Mouse (Mus musculus) small intestine, adult 2 months (tissue): ENCODE measurements at regions not wholly inside any gene's neighbourhood (a gene's known extent, or its start where the extent isn't known, plus 50 kb on each side); places are given as distances from the start of the nearest gene placed in this dataset.

Experiments used
- H3K27ac ChIP-seq: fragments of 200-500 bp; 2 replicates; pipeline ENCODE4 v1.5.1; 2012; ENCODE audit warnings: low read depth, low read length, control low read depth, inconsistent platforms; ENCODE audit not compliant: insufficient read depth
- H3K27me3 ChIP-seq: fragments of 200-500 bp; 2 replicates; pipeline ENCODE4 v1.6.1; 2012; ENCODE audit warnings: mild to moderate bottlenecking, moderate library complexity, low read length, inconsistent platforms; ENCODE audit not compliant: control insufficient read depth, insufficient read depth
- H3K36me3 ChIP-seq: fragments of 200-500 bp; 2 replicates; pipeline ENCODE4 v1.6.1; 2012; ENCODE audit warnings: mild to moderate bottlenecking, low read length, control low read depth, inconsistent platforms; ENCODE audit not compliant: control insufficient read depth, insufficient read depth
- H3K4me1 ChIP-seq: fragments of 200-500 bp; 2 replicates; pipeline ENCODE4 v1.6.1; 2012; ENCODE audit warnings: low read length, inconsistent platforms, mixed read lengths; ENCODE audit not compliant: control insufficient read depth, insufficient read depth, insufficient read length
- H3K4me3 ChIP-seq: fragments of 200-500 bp; 2 replicates; pipeline ENCODE4 v1.5.1; 2012; ENCODE audit warnings: low read depth, mild to moderate bottlenecking, control low read depth, inconsistent platforms, low read length, moderate library complexity
- CTCF ChIP-seq: fragments of 200-500 bp; IDR thresholded peaks from 2 replicates; pipeline ENCODE4 v1.5.1; 2012; ENCODE audit warnings: low read depth, mild to moderate bottlenecking, control low read depth, inconsistent platforms, low read length, moderate library complexity, mixed read lengths; ENCODE audit not compliant: insufficient replicate concordance, insufficient read length; ENCODE audit errors: extremely low read depth
- POLR2A ChIP-seq: fragments of 200-500 bp; IDR thresholded peaks from 2 replicates; pipeline ENCODE4 v1.6.1; 2012; ENCODE audit warnings: low read depth, mild to moderate bottlenecking, control low read depth, inconsistent platforms, low read length, moderate library complexity
- WGBS: fragments of 180-500 bp; shearing (Covaris S2); methylation state at CpG from one replicate; pipeline ENCODE4 v1.1.7; 2018; 5-methylcytosine and 5-hydroxymethylcytosine counted together

- H3K27ac ChIP-seq, result no peak overlapping the region
- 88% methylated on average over 5 of the region's 5 CpGs for WGBS
- H3K27me3 ChIP-seq, result no peaks in the 10 kb centered on the region
These were observed 515.9 kb downstream of the Tns3 start for GRCm38 (mm10) chr11:8148485-8148825.

GRCm38 (mm10) chr11:8147790-8148484 is 516.4 kb downstream of the Tns3 start:
- Histone ChIP-seq H3K36me3 (no peaks in the 10 kb centered on the region), H3K27me3 (no peaks in the 10 kb centered on the region), H3K4me3 (no peak overlapping the region), H3K27ac (no peak overlapping the region), H3K4me1 (no peaks in the 10 kb centered on the region)
- TF ChIP-seq POLR2A, result no peak
- no peak for TF ChIP-seq CTCF
- WGBS, result 77% methylated on average over 6 of the region's 6 CpGs

More at GRCm38 (mm10) chr11:8148485-8148825, 515.9 kb downstream of the Tns3 start:
- TF ChIP-seq CTCF (no peak), POLR2A (no peak)
- H3K4me3 ChIP-seq, result no peak overlapping the region
- H3K4me1 ChIP-seq, result no peaks in the 10 kb centered on the region
- H3K36me3 ChIP-seq, result no peaks in the 10 kb centered on the region

GRCm38 (mm10) chr11:8137366-8137765 is 527.0 kb downstream of the Tns3 start:
- H3K27me3 ChIP-seq, result no peaks in the 10 kb centered on the region
- H3K4me1 ChIP-seq, result no peaks in the 10 kb centered on the region
- H3K27ac ChIP-seq, result no peak overlapping the region
- peak; percentile 18; the same call in 1 of the 2 replicates for TF ChIP-seq CTCF
- no peak for TF ChIP-seq POLR2A
- H3K36me3 ChIP-seq, result no peaks in the 10 kb centered on the region
- no peak overlapping the region for H3K4me3 ChIP-seq
- WGBS, result 35% methylated on average over 4 of the region's 4 CpGs

- Histone ChIP-seq H3K4me3 (no peak overlapping the region), H3K27me3 (no peaks in the 10 kb centered on the region), H3K36me3 (no peaks in the 10 kb centered on the region), H3K4me1 (no peaks in the 10 kb centered on the region), H3K27ac (no peak overlapping the region)
- no peak for TF ChIP-seq CTCF
- no peak for TF ChIP-seq POLR2A
- WGBS, result 81% methylated on average over 4 of the region's 4 CpGs
These were observed 527.7 kb downstream of the Tns3 start for GRCm38 (mm10) chr11:8136666-8137065.

GRCm38 (mm10) chr11:8109286-8109685 is 555.0 kb downstream of the Tns3 start:
- H3K36me3 ChIP-seq, result no peaks in the 10 kb centered on the region
- no peak overlapping the region for H3K27ac ChIP-seq
- no peak for TF ChIP-seq POLR2A
- TF ChIP-seq CTCF, result no peak
- WGBS, result 52% methylated on average over 2 of the region's 2 CpGs
- H3K4me1 ChIP-seq, result no peaks in the 10 kb centered on the region
- no peaks in the 10 kb centered on the region for H3K27me3 ChIP-seq
- H3K4me3 ChIP-seq, result no peak overlapping the region

- Histone ChIP-seq H3K36me3 (no peaks in the 10 kb centered on the region), H3K27ac (no peak overlapping the region), H3K4me1 (no peaks in the 10 kb centered on the region), H3K27me3 (no peaks in the 10 kb centered on the region), H3K4me3 (no peak overlapping the region)
- WGBS, result 69% methylated on average over 7 of the region's 7 CpGs
- TF ChIP-seq POLR2A (no peak), CTCF (no peak)
These were observed 563.2 kb downstream of the Tns3 start for GRCm38 (mm10) chr11:8101091-8101490.

- Histone ChIP-seq H3K4me3 (no peak overlapping the region), H3K27me3 (no peaks in the 10 kb centered on the region), H3K36me3 (no peaks in the 10 kb centered on the region), H3K27ac (no peak overlapping the region), H3K4me1 (no peaks in the 10 kb centered on the region)
- 82% methylated on average over 2 of the region's 2 CpGs for WGBS
- no peak for TF ChIP-seq POLR2A
- no peak for TF ChIP-seq CTCF
These were observed 580.0 kb downstream of the Tns3 start for GRCm38 (mm10) chr11:8084328-8084727.
